Mouse (Mus musculus) lung, adult 2 months (tissue): ENCODE results near the gene Sypl.

Experiments used
- CTCF ChIP-seq: fragments of 200-500 bp; IDR thresholded peaks from 2 replicates; pipeline ENCODE4 v1.5.1; 2011; ENCODE audit warnings: mild to moderate bottlenecking, low read length, control low read depth; ENCODE audit not compliant: insufficient read depth
- POLR2A ChIP-seq: fragments of 200-500 bp; IDR thresholded peaks from 2 replicates; pipeline ENCODE4 v1.6.1; 2011; ENCODE audit warnings: low read depth, mild to moderate bottlenecking, control low read depth, low read length, borderline replicate concordance; ENCODE audit errors: extremely low read depth

- TF ChIP-seq POLR2A (no peak), CTCF (no peak)
Measured at GRCm38 (mm10) chr12:32962132-32962531, 8.4 kb downstream of the Sypl start.
